Mouse (Mus musculus) embryonic facial prominence, embryonic 11.5 days (tissue): ENCODE results near the gene Igsf8. TPM values are rescaled to one million over a fixed set of nuclear protein-coding genes. Genes with fewer than 3 reads are reported as not detected.
"Not testable (repeated sequence)": the region's sequence is repeated elsewhere in the genome, so short reads cannot be mapped to it uniquely, and the experiment has no call there.

ENCODE experiments used
- ATAC-seq: fragments of 200-750 bp; cut with Nextera tagmentation; replicated peaks from 2 replicates; pipeline ENCODE4 v1.8.0; 2017; ENCODE audit warnings: low read depth; ENCODE audit not compliant: insufficient number of reproducible peaks, low FRiP score, low TSS enrichment
- DNase-seq: peaks from one replicate; pipeline ENCODE4 v3.0.0-alpha.2; 2015; ENCODE audit warnings: low spot score
- H3K27ac ChIP-seq: fragments of 300-500 bp; sonication (generic); replicated peaks from 2 replicates; pipeline ENCODE4 v1.5.1; 2014; ENCODE audit warnings: mild to moderate bottlenecking, low read depth, low read length, control low read depth
- H3K27me3 ChIP-seq: fragments of 300-500 bp; sonication (generic); 2 replicates; pipeline ENCODE4 v1.6.1; 2014; ENCODE audit warnings: mild to moderate bottlenecking, low read length, moderate library complexity, mixed read lengths; ENCODE audit not compliant: control insufficient read depth, insufficient read depth
- H3K36me3 ChIP-seq: fragments of 300-500 bp; sonication (generic); replicated peaks from 2 replicates; pipeline ENCODE4 v1.6.1; 2014; ENCODE audit warnings: low read depth, mild to moderate bottlenecking, low read length, moderate library complexity, mixed read lengths; ENCODE audit not compliant: control insufficient read depth, insufficient read depth
- H3K4me1 ChIP-seq: fragments of 300-500 bp; sonication (generic); 2 replicates; pipeline ENCODE4 v1.6.1; 2014; ENCODE audit warnings: low read length, mixed read lengths; ENCODE audit not compliant: control insufficient read depth, insufficient read depth
- H3K4me2 ChIP-seq: fragments of 300-500 bp; sonication (generic); 2 replicates; pipeline ENCODE4 v1.6.1; 2014; ENCODE audit warnings: low read depth, mild to moderate bottlenecking, control low read depth, low read length, moderate library complexity
- H3K4me3 ChIP-seq: fragments of 300-500 bp; sonication (generic); 2 replicates; pipeline ENCODE4 v1.5.1; 2014; ENCODE audit warnings: low read depth, low read length, control low read depth
- H3K9ac ChIP-seq: fragments of 300-500 bp; sonication (generic); replicated peaks from 2 replicates; pipeline ENCODE4 v1.6.1; 2014; ENCODE audit warnings: mild to moderate bottlenecking, control low read depth, low read length
- H3K9me3 ChIP-seq: fragments of 300-500 bp; sonication (generic); replicated peaks from 2 replicates; pipeline ENCODE4 v1.6.1; 2016; ENCODE audit warnings: mild to moderate bottlenecking, low read length, inconsistent platforms, mixed read lengths; ENCODE audit not compliant: control insufficient read depth
- WGBS: fragments of 180-500 bp; shearing (Covaris S2); extraction: QIAGEN DNeasy Blood & Tissue Kit; methylation state at CpG from one replicate; pipeline ENCODE4 v1.1.7; 2014; 5-methylcytosine and 5-hydroxymethylcytosine counted together
- polyA plus RNA-seq: library from polyadenylated mRNA; unstranded; fragments of >200 nt; fragmentation: Nextera tagmentation; extraction: Ambion mirVana; gene quantifications from 2 replicates; pipeline ENCODE4 v1.2.1, GENCODE M21; 2014

The Igsf8 gene
- polyA plus RNA-seq, 1 experiment from 2014 or later = 30.1 TPM

GRCm38 (mm10) chr1:172244645-172245044 lies 16.8 kb upstream of the Igsf8 start:
- H3K4me1 ChIP-seq, H3K27ac ChIP-seq, H3K9ac ChIP-seq, H3K4me2 ChIP-seq, H3K27me3 ChIP-seq, H3K9me3 ChIP-seq, H3K36me3 ChIP-seq, ATAC-seq, DNase-seq, H3K4me3 ChIP-seq: not testable (repeated sequence)
- 40% methylated on average over 23 of the region's 23 CpGs for WGBS

DNA sequence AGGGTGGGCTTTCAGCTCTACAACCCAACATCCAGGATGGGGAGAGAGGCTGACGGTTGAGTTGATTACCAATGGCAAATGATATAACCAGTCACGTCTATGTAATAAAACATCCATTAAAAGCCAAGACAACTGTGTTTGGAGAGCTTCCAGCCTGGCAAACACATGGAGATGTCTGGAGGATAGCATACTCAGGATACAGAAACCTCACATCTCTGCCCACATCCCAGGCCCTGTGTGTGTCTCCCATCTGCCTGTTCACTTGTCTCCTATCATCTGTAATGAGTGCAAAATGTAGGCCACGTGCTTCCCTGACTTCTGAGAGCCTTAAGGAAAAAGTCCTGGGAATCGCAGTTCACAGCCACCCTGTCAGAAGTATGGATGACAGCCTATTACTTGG lies 14.2 kb upstream of the Igsf8 start:
- Histone ChIP-seq H3K4me2 (no peak overlapping the region), H3K9me3 (no peaks in the 10 kb centered on the region), H3K4me1 (no peaks in the 10 kb centered on the region), H3K9ac (no peak overlapping the region), H3K4me3 (no peak overlapping the region), H3K36me3 (no peaks in the 10 kb centered on the region), H3K27me3 (peaks cover 2% of the 10 kb centered on the region; the same call in 1 of the 2 replicates), H3K27ac (no peak overlapping the region)
- ATAC-seq (no peak), DNase-seq (no peak)
- WGBS = 67% methylated on average over 4 of the region's 4 CpGs

DNA sequence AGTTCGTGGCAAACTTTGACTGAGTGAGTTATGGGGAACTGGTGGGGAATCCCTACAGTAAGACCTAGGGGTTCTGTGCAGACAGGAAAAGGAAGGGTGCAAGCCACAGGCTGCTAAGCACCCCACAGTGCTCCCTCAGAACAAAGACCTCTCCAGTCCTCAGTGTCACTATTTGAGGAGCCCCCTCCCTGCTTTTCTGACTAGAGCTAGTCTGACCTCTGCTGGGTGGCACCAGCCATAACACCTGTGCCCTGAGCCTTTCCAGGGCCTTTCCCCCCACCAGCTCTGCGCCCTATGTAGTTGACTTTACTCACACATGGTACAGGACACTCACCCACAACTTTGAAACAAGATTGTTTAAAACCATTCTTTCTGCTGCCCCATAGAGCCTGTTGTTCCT lies 13.8 kb upstream of the Igsf8 start:
- Histone ChIP-seq H3K36me3 (no peaks in the 10 kb centered on the region), H3K4me2 (no peak overlapping the region), H3K9me3 (no peaks in the 10 kb centered on the region), H3K27me3 (peaks cover 2% of the 10 kb centered on the region; the same call in 1 of the 2 replicates), H3K9ac (no peak overlapping the region), H3K4me1 (no peaks in the 10 kb centered on the region), H3K27ac (no peak overlapping the region), H3K4me3 (no peak overlapping the region)
- WGBS = 37% methylated on average over 2 of the region's 2 CpGs
- peak; percentile 61 for DNase-seq
- ATAC-seq = peak; percentile 35; the same call in 1 of the 2 replicates

DNA sequence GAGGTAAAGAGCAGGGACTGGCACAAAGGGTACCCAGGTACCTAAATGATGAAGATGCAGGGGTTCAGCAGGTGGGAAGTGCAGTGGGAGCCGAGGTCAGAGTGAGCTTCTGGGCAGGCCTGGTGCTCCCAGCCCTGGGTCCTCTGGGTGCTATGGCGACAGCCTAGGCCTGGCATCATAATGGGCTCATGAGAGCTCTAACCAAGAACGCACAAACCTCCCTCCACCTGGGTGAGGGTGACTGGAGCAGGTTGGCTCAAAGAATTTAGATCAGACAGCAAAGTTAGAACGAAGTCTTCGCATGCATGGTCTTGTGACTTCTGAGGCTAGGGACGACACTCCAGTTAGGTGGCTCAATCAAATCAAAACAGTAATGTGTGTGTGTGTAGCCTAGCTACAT lies 3.1 kb upstream of the Igsf8 start, which contains the start of gene Atp1a4:
TSS of gene Atp1a4 (minus strand) at position 101 of the 400 bp plus-strand sequence.
- no peak within 1 kb of the TSS for H3K27ac ChIP-seq
- no peaks in the 10 kb centered on the region for H3K27me3 ChIP-seq
- no peak within 1 kb of the TSS for H3K4me2 ChIP-seq
- ATAC-seq = no peak
- no peaks in the 10 kb centered on the region for H3K36me3 ChIP-seq
- WGBS = 92% methylated on average over 6 of the region's 6 CpGs
- no peaks in the 10 kb centered on the region for H3K4me1 ChIP-seq
- no peaks in the 10 kb centered on the region for H3K9me3 ChIP-seq
- H3K4me3 ChIP-seq = no peak within 1 kb of the TSS
- DNase-seq = no peak
- H3K9ac ChIP-seq = no peak within 1 kb of the TSS

GRCm38 (mm10) chr1:172271208-172271607 lies 9.8 kb downstream of the Igsf8 start:
- H3K9ac ChIP-seq = no peak overlapping the region
- H3K9me3 ChIP-seq = no peaks in the 10 kb centered on the region
- no peak overlapping the region for H3K4me3 ChIP-seq
- ATAC-seq (no peak), DNase-seq (no peak)
- H3K36me3 ChIP-seq = no peaks in the 10 kb centered on the region
- no peaks in the 10 kb centered on the region for H3K27me3 ChIP-seq
- no peak overlapping the region for H3K27ac ChIP-seq
- WGBS = 87% methylated on average over 3 of the region's 3 CpGs
- H3K4me2 ChIP-seq = no peak overlapping the region
- no peaks in the 10 kb centered on the region for H3K4me1 ChIP-seq

- Histone ChIP-seq H3K4me3 (no peak overlapping the region), H3K27me3 (no peaks in the 10 kb centered on the region), H3K4me2 (no peak overlapping the region), H3K27ac (no peak overlapping the region), H3K36me3 (no peaks in the 10 kb centered on the region), H3K4me1 (no peaks in the 10 kb centered on the region), H3K9ac (no peak overlapping the region), H3K9me3 (no peaks in the 10 kb centered on the region)
- DNase-seq (peak; percentile 18), ATAC-seq (0 out of 2 replicates have a peak, but pooled peaks have one; percentile 34)
- WGBS = 67% methylated on average over 10 of the region's 10 CpGs
These were observed 10.3 kb downstream of the Igsf8 start for GRCm38 (mm10) chr1:172271765-172272164.

GRCm38 (mm10) chr1:172273386-172273785 lies 11.9 kb downstream of the Igsf8 start:
- Histone ChIP-seq H3K36me3 (no peaks in the 10 kb centered on the region), H3K9ac (no peak overlapping the region), H3K27me3 (no peaks in the 10 kb centered on the region), H3K9me3 (no peaks in the 10 kb centered on the region), H3K27ac (no peak overlapping the region), H3K4me3 (no peak overlapping the region), H3K4me1 (no peaks in the 10 kb centered on the region), H3K4me2 (no peak overlapping the region)
- no peak for DNase-seq
- no peak for ATAC-seq
- WGBS = 83% methylated on average over 6 of the region's 6 CpGs

- 34% methylated on average over 5 of the region's 5 CpGs for WGBS
- no peaks in the 10 kb centered on the region for H3K4me1 ChIP-seq
- H3K36me3 ChIP-seq = no peaks in the 10 kb centered on the region
- no peak overlapping the region for H3K4me3 ChIP-seq
- ATAC-seq (no peak), DNase-seq (no peak)
- no peak overlapping the region for H3K4me2 ChIP-seq
- no peak overlapping the region for H3K27ac ChIP-seq
- no peaks in the 10 kb centered on the region for H3K27me3 ChIP-seq
- H3K9ac ChIP-seq = no peak overlapping the region
- no peaks in the 10 kb centered on the region for H3K9me3 ChIP-seq
These were observed 12.7 kb downstream of the Igsf8 start for GRCm38 (mm10) chr1:172274116-172274515.
